Mouse (Mus musculus) brain, embryonic 14.5 days (tissue): ENCODE results near the gene Htr5b.

Experiments
- CTCF ChIP-seq: fragments of 200-500 bp; IDR thresholded peaks from 2 replicates; pipeline ENCODE4 v1.5.1; 2012; ENCODE audit warnings: inconsistent platforms, mild to moderate bottlenecking, moderate library complexity, borderline replicate concordance; ENCODE audit not compliant: insufficient read depth, insufficient read length; ENCODE audit errors: extremely low read depth
- POLR2A ChIP-seq: fragments of 200-500 bp; IDR thresholded peaks from 2 replicates; pipeline ENCODE4 v1.6.1; 2012; ENCODE audit warnings: mild to moderate bottlenecking, inconsistent platforms, borderline replicate concordance; ENCODE audit not compliant: poor library complexity, insufficient read depth, insufficient read length, severe bottlenecking; ENCODE audit errors: extremely low read depth

DNA sequence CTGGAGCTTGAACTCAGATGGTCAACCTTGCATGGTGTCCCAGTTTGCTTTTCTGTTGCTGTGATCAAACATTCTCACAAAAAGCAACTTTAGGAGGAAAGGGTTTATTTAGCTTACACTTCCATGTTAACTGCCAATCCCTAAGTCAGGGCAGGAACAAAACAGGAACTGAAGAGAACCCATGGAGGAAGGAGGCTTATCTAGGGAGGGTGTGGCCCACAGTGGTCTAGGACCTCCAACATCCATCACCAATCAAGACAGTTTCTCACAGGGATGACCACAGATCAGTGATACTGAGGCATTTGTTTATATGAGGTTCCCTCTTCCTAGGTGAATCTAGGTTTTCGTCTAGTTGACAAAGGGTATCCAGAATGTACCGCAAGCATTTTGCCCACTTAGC, 16.3 kb downstream of the Htr5b start:
- no peak for TF ChIP-seq CTCF
- TF ChIP-seq POLR2A = no peak
